ENCODE assay signal across 25 mouse cellular contexts in the genomic region with DNA sequence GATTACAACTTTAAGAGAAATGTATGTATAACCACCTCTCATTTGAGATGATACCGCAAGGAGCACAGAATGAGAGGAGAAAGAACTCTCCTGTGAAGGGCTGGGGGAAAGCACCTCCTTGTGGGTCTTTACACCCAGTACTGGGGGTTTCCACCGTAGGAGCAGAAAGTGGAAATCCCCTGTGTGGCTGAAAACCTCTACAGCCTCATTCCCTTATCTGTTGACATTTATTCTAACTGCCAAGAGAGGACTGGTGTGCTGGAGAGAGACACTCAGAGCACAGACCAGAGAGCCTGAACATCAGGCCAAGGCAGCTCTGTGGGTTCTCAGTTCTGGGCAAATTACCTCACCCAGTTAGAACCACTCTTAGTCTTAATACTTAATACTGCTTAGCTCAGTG. TPM values are rescaled to one million over a fixed set of nuclear protein-coding genes. Genes with fewer than 3 reads are reported as not detected.
DNase-seq lines count a peak whose midpoint lies in the region; ATAC-seq lines count a peak whose summit lies in the region.
"Had no signal": no experiment of that assay in that cellular context is flagged by ENCODE, and none has a peak within 500 bp of the region (broad histone marks: within the 10 kb centered on the region; RNA-seq: fewer than 3 reads in every experiment).

No protein-coding gene starts in this region.

- no peak overlapping the region for H3K4me3 ChIP-seq in kidney, embryonic 16.5 days (ENCODE audit: low read length)
- H3K4me3 ChIP-seq: embryonic facial prominence, embryonic 13.5 days; forebrain, embryonic 12.5 days; gastrocnemius, adult 2 months; heart, embryonic 10.5 days; hindbrain, embryonic 12.5 days; intestine, embryonic 15.5 days had no signal

- peak; percentile 68 for DNase-seq in CD4-positive helper T cell, adult 2 months (ENCODE audit: low read depth, low spot score)
- DNase-seq in T-cell, adult 2 months (ENCODE audit: low spot score), result peak; percentile 24
- DNase-seq in adrenal gland, adult 8-10 months, result no peak
- DNase-seq: adrenal gland, postnatal 10 days; cerebellum, adult 11-12 months; cerebellum, adult 9-10 months; cerebellum, postnatal 36 days; gastrocnemius, adult 2 months; gastrocnemius, postnatal 36 days; heart, adult 11 months; heart, postnatal 10 days; heart, postnatal 4 days had no signal

- H3K36me3 ChIP-seq in kidney, embryonic 16.5 days (ENCODE audit: insufficient read depth, low read length), result no peaks in the 10 kb centered on the region
- H3K36me3 ChIP-seq: embryonic facial prominence, embryonic 13.5 days; forebrain, embryonic 12.5 days; heart, embryonic 10.5 days; hindbrain, embryonic 12.5 days; intestine, embryonic 15.5 days had no signal

- H3K4me2 ChIP-seq in kidney, embryonic 16.5 days (replicated peaks; ENCODE audit: low read depth, low read length), result no peak overlapping the region
- H3K4me2 ChIP-seq: embryonic facial prominence, embryonic 13.5 days; forebrain, embryonic 12.5 days; hindbrain, embryonic 12.5 days; intestine, embryonic 15.5 days had no signal

- WGBS in kidney, embryonic 16.5 days, result 79% methylated on average over 2 of the region's 2 CpGs

- no peaks in the 10 kb centered on the region for H3K4me1 ChIP-seq in kidney, embryonic 16.5 days (ENCODE audit: insufficient read depth, low read length)
- H3K4me1 ChIP-seq: embryonic facial prominence, embryonic 13.5 days; forebrain, embryonic 12.5 days; heart, embryonic 10.5 days; hindbrain, embryonic 12.5 days; intestine, embryonic 15.5 days had no signal

- H3K27ac ChIP-seq in kidney, embryonic 16.5 days (ENCODE audit: low read length), result no peak overlapping the region
- H3K27ac ChIP-seq: embryonic facial prominence, embryonic 13.5 days; forebrain, embryonic 12.5 days; gastrocnemius, adult 2 months; heart, embryonic 10.5 days; hindbrain, embryonic 12.5 days; intestine, embryonic 15.5 days had no signal

- no peak overlapping the region for H3K9ac ChIP-seq in kidney, embryonic 16.5 days (replicated peaks; ENCODE audit: low read length)
- H3K9ac ChIP-seq: embryonic facial prominence, embryonic 13.5 days; forebrain, embryonic 12.5 days; hindbrain, embryonic 12.5 days; intestine, embryonic 15.5 days had no signal

- 0 out of 2 replicates have a peak, but pooled peaks have one; percentile 12 for ATAC-seq in megakaryocyte, adult 5-6 weeks (ENCODE audit: poor library complexity, severe bottlenecking)
- ATAC-seq in monocyte, adult 5-6 weeks (replicated peaks; ENCODE audit: insufficient number of reproducible peaks, low FRiP score, low TSS enrichment, poor library complexity, severe bottlenecking), result no peak
- ATAC-seq in frontal cortex, adult (ENCODE audit: low TSS enrichment), result no peak
- ATAC-seq in kidney, embryonic 16.5 days (ENCODE audit: low FRiP score, low TSS enrichment), result no peak
- ATAC-seq: forebrain, embryonic 16.5 days; hindbrain, embryonic 16.5 days; intestine, embryonic 15.5 days; Patski had no signal

- no peaks in the 10 kb centered on the region for H3K27me3 ChIP-seq in kidney, embryonic 16.5 days (ENCODE audit: insufficient read depth, low read length)
- H3K27me3 ChIP-seq: embryonic facial prominence, embryonic 13.5 days; forebrain, embryonic 12.5 days; hindbrain, embryonic 12.5 days; intestine, embryonic 15.5 days; Patski had no signal

- no peaks in the 10 kb centered on the region for H3K9me3 ChIP-seq in kidney, embryonic 16.5 days (ENCODE audit: low read length)
- H3K9me3 ChIP-seq: embryonic facial prominence, embryonic 13.5 days; forebrain, embryonic 12.5 days; heart, embryonic 10.5 days; hindbrain, embryonic 12.5 days; intestine, embryonic 15.5 days had no signal

RNA-seq across cellular contexts. Expression of a gene that starts 33.5 kb away (rescaled TPM):
- total RNA-seq in megakaryocyte, adult 5-6 weeks (2015), result 0.05 and 0.16 TPM in 2 replicates
- total RNA-seq in megakaryocyte, adult 5-6 weeks (2017), result 0.04 TPM in 2 replicates
- 0.29 to 0.49 TPM in 2 of 3 replicates, not detected in the other for total RNA-seq in monocyte, adult 5-6 weeks (2017)
- under 1 TPM in 3 of 4 experiments, not detected in 1; 0.03 to 0.28 (median 0.03) TPM for total RNA-seq in adrenal gland, adult 8-10 months (2022)
- polyA plus RNA-seq in kidney, embryonic 16.5 days (2015; fragmentation: Nextera tagmentation; extraction: Ambion mirVana), result 0.04 TPM in 2 replicates
- total RNA-seq: gastrocnemius, adult 2 months; gastrocnemius, postnatal 36 days; heart, postnatal 10 days had no signal
- polyA plus RNA-seq: heart, embryonic 14.5 days had no signal
